In genomic region chr12:118186120-118186880, GRCm38 (mm10) we compare ENCODE assay signal across 14 mouse cellular contexts. TPM values are rescaled to one million over a fixed set of nuclear protein-coding genes. Genes with fewer than 3 reads are reported as not detected.
DNase-seq lines count a peak whose midpoint lies in the region; ATAC-seq lines count a peak whose summit lies in the region.
"Had no signal": no experiment of that assay in that cellular context is flagged by ENCODE, and none has a peak within 500 bp of the region (broad histone marks: within the 10 kb centered on the region; RNA-seq: fewer than 3 reads in every experiment).

No protein-coding gene starts in this region.

- peak; percentile 78 for ATAC-seq in kidney, embryonic 16.5 days (ENCODE audit: low FRiP score, low TSS enrichment)
- 0 out of 2 replicates have a peak, but pooled peaks have one; percentile 10 for ATAC-seq in limb, embryonic 11.5 days (ENCODE audit: insufficient number of reproducible peaks, low FRiP score, low TSS enrichment, low read depth)
- ATAC-seq in inflammation-experienced regulatory T-cells, adult 6 months, result no peak
- ATAC-seq: forebrain, postnatal 0 days had no signal

- 11% methylated on average over 4 of the region's 4 CpGs for WGBS in kidney, embryonic 16.5 days
- 25% methylated on average over 4 of the region's 4 CpGs for WGBS in limb, embryonic 11.5 days

- H3K27ac ChIP-seq in kidney, embryonic 16.5 days (ENCODE audit: low read length), result no peak overlapping the region
- no peak overlapping the region for H3K27ac ChIP-seq in limb, embryonic 11.5 days (replicated peaks; ENCODE audit: low read depth, low read length)
- H3K27ac ChIP-seq: hindbrain, embryonic 10.5 days had no signal

- no peak overlapping the region for H3K4me3 ChIP-seq in kidney, embryonic 16.5 days (ENCODE audit: low read length)
- no peak overlapping the region for H3K4me3 ChIP-seq in limb, embryonic 11.5 days (ENCODE audit: low read depth, low read length)
- H3K4me3 ChIP-seq: hindbrain, embryonic 10.5 days had no signal

- H3K4me2 ChIP-seq in kidney, embryonic 16.5 days (replicated peaks; ENCODE audit: low read depth, low read length), result no peak overlapping the region
- H3K4me2 ChIP-seq in limb, embryonic 11.5 days (ENCODE audit: low read depth, severe bottlenecking), result no peak overlapping the region

- no peaks in the 10 kb centered on the region for H3K36me3 ChIP-seq in kidney, embryonic 16.5 days (ENCODE audit: insufficient read depth, low read length)
- H3K36me3 ChIP-seq in limb, embryonic 11.5 days (ENCODE audit: control insufficient read depth, insufficient read depth, low read length), result no peaks in the 10 kb centered on the region
- H3K36me3 ChIP-seq: hindbrain, embryonic 10.5 days had no signal

- peaks cover 13% of the 10 kb centered on the region; the same call in 1 of the 2 replicates for H3K4me1 ChIP-seq in kidney, embryonic 16.5 days (ENCODE audit: insufficient read depth, low read length)
- H3K4me1 ChIP-seq in limb, embryonic 11.5 days (ENCODE audit: control insufficient read depth, insufficient read depth, low read length), result 0 out of 2 replicates have a peak, but pooled peaks cover 3% of the 10 kb centered on the region

- peaks cover 8% of the 10 kb centered on the region; the same call in 1 of the 2 replicates for H3K27me3 ChIP-seq in kidney, embryonic 16.5 days (ENCODE audit: insufficient read depth, low read length)
- no peaks in the 10 kb centered on the region for H3K27me3 ChIP-seq in limb, embryonic 11.5 days (ENCODE audit: control insufficient read depth, insufficient read depth, low read length)

- no peak for DNase-seq in kidney, adult 9 months
- DNase-seq in embryo, embryonic 11 days, result peak; percentile 56
- no peak for DNase-seq in limb, embryonic 11.5 days (ENCODE audit: low spot score)
- peak; percentile 44 for DNase-seq in mesoderm, embryonic 11.5 days (ENCODE audit: low read depth, low spot score)
- no peak for DNase-seq in layer of hippocampus, postnatal 25 days (ENCODE audit: extremely low spot score in 1 of 2, low spot score in 1 of 2)
- DNase-seq in left cerebral cortex, adult 8-10 months (ENCODE audit: low spot score in 2 of 2), result no peak
- DNase-seq: adrenal gland, postnatal 10 days; forebrain, postnatal 0 days; heart, adult 11 months; lung, postnatal 36 days; spleen, adult 18-20 months had no signal

- H3K9me3 ChIP-seq in kidney, embryonic 16.5 days (ENCODE audit: low read length), result no peaks in the 10 kb centered on the region
- H3K9me3 ChIP-seq in limb, embryonic 11.5 days (ENCODE audit: control insufficient read depth, low read length), result no peaks in the 10 kb centered on the region
- H3K9me3 ChIP-seq: hindbrain, embryonic 10.5 days had no signal

- H3K9ac ChIP-seq in kidney, embryonic 16.5 days (replicated peaks; ENCODE audit: low read length), result no peak overlapping the region
- no peak overlapping the region for H3K9ac ChIP-seq in limb, embryonic 11.5 days (ENCODE audit: low read length)
- H3K9ac ChIP-seq: forebrain, postnatal 0 days had no signal

RNA-seq across cellular contexts. Expression of gene Dnah11, which starts 12.5 kb away (rescaled TPM):
- polyA plus RNA-seq in kidney, embryonic 16.5 days (2015; fragmentation: Nextera tagmentation; extraction: Ambion mirVana), result 0.22 and 0.44 TPM in 2 replicates
- polyA plus RNA-seq in limb, embryonic 11.5 days (2014; fragmentation: Nextera tagmentation; extraction: Ambion mirVana), result 0.19 and 0.24 TPM in 2 replicates
- total RNA-seq in layer of hippocampus, postnatal 25 days (2021), result 1 to 10 TPM; 1.9 to 2.1 TPM
- under 1 TPM; 0.06 to 0.28 (median 0.20) TPM for polyA plus RNA-seq in inflammation-experienced regulatory T-cells, adult 6 months (2017; shearing (Covaris generic))
- 1 to 10 TPM in 2 of 4 experiments, under 1 TPM in 2; 0.66 to 1.9 (median 1.3) TPM for total RNA-seq in left cerebral cortex, adult 8-10 months (2022)

Comparison
In these comparisons a context has a peak if more than half of its experiments do, and no peak if none do; other contexts are left out.
1. DNase-seq: peak in embryo, embryonic 11 days (single experiment) and mesoderm, embryonic 11.5 days (single experiment); none in kidney, adult 9 months (single experiment), limb, embryonic 11.5 days (single experiment), layer of hippocampus, postnatal 25 days (0 of 2) and left cerebral cortex, adult 8-10 months (0 of 2).